Mouse (Mus musculus) testis, adult 2 months (tissue): Measurements from ENCODE around the gene Mapk14.

Experiments
- CTCF ChIP-seq: fragments of 200-500 bp; IDR thresholded peaks from 2 replicates; pipeline ENCODE4 v1.5.1; 2012; ENCODE audit warnings: low read depth, mild to moderate bottlenecking, inconsistent platforms, low read length, moderate library complexity; ENCODE audit not compliant: control insufficient read depth, insufficient read depth, insufficient replicate concordance
- POLR2A ChIP-seq: fragments of 200-500 bp; IDR thresholded peaks from 2 replicates; pipeline ENCODE4 v1.6.1; 2012; ENCODE audit warnings: low read depth, mild to moderate bottlenecking, inconsistent platforms, low read length, moderate library complexity; ENCODE audit not compliant: control insufficient read depth

- no peak for TF ChIP-seq CTCF
- no peak for TF ChIP-seq POLR2A
These were observed 75.8 kb downstream of the Mapk14 start for GRCm38 (mm10) chr17:28766781-28767515.
